In genomic region chr10:42014086-42014485, GRCm38 (mm10) we compare ENCODE assay signal across 18 mouse cellular contexts. TPM values are rescaled to one million over a fixed set of nuclear protein-coding genes. Genes with fewer than 3 reads are reported as not detected.
A peak's percentile ranks its signal among the peaks of the same experiment; 100 is the strongest.
DNase-seq lines count a peak whose midpoint lies in the region; ATAC-seq and TF ChIP-seq lines count a peak whose summit lies in the region.
"Had no signal": no experiment of that assay in that cellular context is flagged by ENCODE, and none has a peak within 500 bp of the region (broad histone marks: within the 10 kb centered on the region; RNA-seq: fewer than 3 reads in every experiment).

No protein-coding gene starts in this region.

- no peak overlapping the region for H3K4me3 ChIP-seq in kidney, embryonic 14.5 days (ENCODE audit: low read length)
- H3K4me3 ChIP-seq: embryonic facial prominence, embryonic 10.5 days; forebrain, embryonic 10.5 days; forebrain, embryonic 15.5 days; heart, embryonic 12.5 days; hindbrain, embryonic 15.5 days had no signal

- TF ChIP-seq POLR2A in brain, embryonic 14.5 days (IDR thresholded peaks at IDR 0.05; ENCODE audit: borderline replicate concordance, extremely low read depth, insufficient read depth, insufficient read length, poor library complexity, severe bottlenecking): no peak

- no peaks in the 10 kb centered on the region for H3K9me3 ChIP-seq in kidney, embryonic 14.5 days (ENCODE audit: control insufficient read depth, low read length)
- H3K9me3 ChIP-seq: embryonic facial prominence, embryonic 10.5 days; forebrain, embryonic 10.5 days; forebrain, embryonic 15.5 days; heart, embryonic 12.5 days; hindbrain, embryonic 15.5 days had no signal

- H3K36me3 ChIP-seq in kidney, embryonic 14.5 days (ENCODE audit: control insufficient read depth, insufficient read depth, low read length): no peaks in the 10 kb centered on the region
- H3K36me3 ChIP-seq: embryonic facial prominence, embryonic 10.5 days; forebrain, embryonic 10.5 days; forebrain, embryonic 15.5 days; heart, embryonic 12.5 days; hindbrain, embryonic 15.5 days had no signal

- no peak for ATAC-seq in kidney, embryonic 14.5 days (ENCODE audit: low FRiP score, low TSS enrichment)
- no peak for ATAC-seq in megakaryocyte-erythroid progenitor cell, adult 5-6 weeks (replicated peaks; ENCODE audit: low FRiP score, low TSS enrichment, poor library complexity, severe bottlenecking)
- ATAC-seq: forebrain, embryonic 15.5 days; intestine, postnatal 0 days had no signal

- intact Hi-C loops in heart, postnatal 10 days (cut with DNase I): no loop called here

- WGBS in kidney, embryonic 14.5 days: 63% methylated on average over 5 of the region's 5 CpGs

- no peak overlapping the region for H3K9ac ChIP-seq in kidney, embryonic 14.5 days (ENCODE audit: low read depth, low read length)
- H3K9ac ChIP-seq: forebrain, embryonic 15.5 days; heart, embryonic 12.5 days; hindbrain, embryonic 15.5 days had no signal

- no peaks in the 10 kb centered on the region for H3K27me3 ChIP-seq in kidney, embryonic 14.5 days (ENCODE audit: control insufficient read depth, insufficient read depth, low read length)
- H3K27me3 ChIP-seq: forebrain, embryonic 15.5 days had no signal

- H3K4me1 ChIP-seq in kidney, embryonic 14.5 days (ENCODE audit: control insufficient read depth, insufficient read depth, low read length): no peaks in the 10 kb centered on the region; the same call in 1 of the 2 replicates

- no peak overlapping the region for H3K27ac ChIP-seq in kidney, embryonic 14.5 days (ENCODE audit: low read depth, low read length)
- H3K27ac ChIP-seq: embryonic facial prominence, embryonic 10.5 days; forebrain, embryonic 10.5 days; forebrain, embryonic 15.5 days; hindbrain, embryonic 15.5 days had no signal

- no peak overlapping the region for H3K4me2 ChIP-seq in kidney, embryonic 14.5 days (replicated peaks; ENCODE audit: low read depth, low read length)
- H3K4me2 ChIP-seq: forebrain, embryonic 15.5 days; heart, embryonic 12.5 days; hindbrain, embryonic 15.5 days had no signal

- TF ChIP-seq CTCF in brain, embryonic 14.5 days (IDR thresholded peaks at IDR 0.05; ENCODE audit: borderline replicate concordance, extremely low read depth, insufficient read depth, insufficient read length): no peak

- peak; percentile 28 for DNase-seq in kidney, adult 9 months
- peak; percentile 55 for DNase-seq in adipocyte (ENCODE audit: low spot score)
- peak; percentile 45 for DNase-seq in brain, embryonic 14.5 days (ENCODE audit: low read depth)
- peak; percentile 60 for DNase-seq in gonadal fat pad, adult 2 months (ENCODE audit: low read depth)
- no peak for DNase-seq in heart, postnatal 10 days
- DNase-seq: adrenal gland, postnatal 14 days; cerebellum, adult 2 months; cerebellum, postnatal 10 days; gastrocnemius, postnatal 36 days; heart, postnatal 36 days had no signal

RNA-seq across cellular contexts. Expression of gene Armc2, which starts 4.2 kb away (rescaled TPM):
- 0.42 and 1.8 TPM in 2 replicates for polyA plus RNA-seq in kidney, embryonic 14.5 days (2014; fragmentation: Nextera tagmentation; extraction: Ambion mirVana)
- 7.8 and 10.2 TPM in 2 replicates for polyA plus RNA-seq in brain, embryonic 14.5 days (2012; rRNA removed)
- polyA plus RNA-seq in gonadal fat pad, adult 2 months (2012; rRNA removed): 0.98 and 1.3 TPM in 2 replicates
- total RNA-seq in heart, postnatal 10 days (2021): 1 to 10 TPM; 2.6 to 2.7 TPM
- total RNA-seq in megakaryocyte-erythroid progenitor cell, adult 5-6 weeks (2014; fragmentation: Nextera tagmentation): 1.7 TPM in 1 of 2 replicates, not detected in the other
- 0.04 and 0.28 TPM in 2 replicates for total RNA-seq in megakaryocyte-erythroid progenitor cell, adult 5-6 weeks (2017)

Comparison
In these comparisons a context has a peak if more than half of its experiments do, and no peak if none do; other contexts are left out.
1. DNase-seq: peak in kidney, adult 9 months (single experiment), adipocyte (single experiment), brain, embryonic 14.5 days (single experiment) and gonadal fat pad, adult 2 months (single experiment); none in heart, postnatal 10 days (0 of 2).